Mouse (Mus musculus) heart, adult 2 months (tissue): Measurements from ENCODE around the gene Slc7a6. TPM values are rescaled to one million over a fixed set of nuclear protein-coding genes. Genes with fewer than 3 reads are reported as not detected.
"Not testable (repeated sequence)": the region's sequence is repeated elsewhere in the genome, so short reads cannot be mapped to it uniquely, and the experiment has no call there.

Experiments used
- DNase-seq, 2 experiments: peaks; one replicate each; pipeline ENCODE4 v3.0.0; 2021
- H3K27ac ChIP-seq: fragments of 200-600 bp; 2 replicates; pipeline ENCODE4 v1.8.1; 2022
- H3K27me3 ChIP-seq: fragments of 200-500 bp; 2 replicates; pipeline ENCODE4 v1.6.1; 2012; ENCODE audit warnings: mild to moderate bottlenecking, low read length, inconsistent platforms, mixed read lengths; ENCODE audit not compliant: control insufficient read depth, insufficient read depth
- H3K36me3 ChIP-seq: fragments of 200-500 bp; 2 replicates; pipeline ENCODE4 v1.6.1; 2012; ENCODE audit warnings: low read length, inconsistent platforms; ENCODE audit not compliant: control insufficient read depth, insufficient read depth
- H3K4me1 ChIP-seq: fragments of 200-500 bp; 2 replicates; pipeline ENCODE4 v1.6.1; 2011; ENCODE audit warnings: low read length; ENCODE audit not compliant: control insufficient read depth, insufficient read depth
- H3K4me3 ChIP-seq: fragments of 200-600 bp; 2 replicates; pipeline ENCODE4 v1.8.1; 2022
- H3K79me2 ChIP-seq: fragments of 200-500 bp; replicated peaks from 2 replicates; pipeline ENCODE4 v1.6.1; 2012; ENCODE audit warnings: mild to moderate bottlenecking, inconsistent platforms, low read length, moderate library complexity, mixed read lengths; ENCODE audit not compliant: control insufficient read depth, insufficient read depth
- H3K9ac ChIP-seq: fragments of 200-500 bp; 2 replicates; pipeline ENCODE4 v1.6.1; 2012; ENCODE audit warnings: low read depth, mild to moderate bottlenecking, control low read depth, inconsistent platforms, low read length, mixed read lengths
- CTCF ChIP-seq: fragments of 200-600 bp; IDR thresholded peaks from 2 replicates; pipeline ENCODE4 v1.8.1; 2022; ENCODE audit warnings: antibody characterized with exemption, mild to moderate bottlenecking, moderate library complexity
- EP300 ChIP-seq: fragments of 200-500 bp; IDR thresholded peaks from 2 replicates; pipeline ENCODE4 v1.6.1; 2011; ENCODE audit warnings: low read depth, low read length, control low read depth; ENCODE audit not compliant: insufficient read depth
- POLR2A ChIP-seq: fragments of 200-500 bp; IDR thresholded peaks from 2 replicates; pipeline ENCODE4 v1.6.1; 2011; ENCODE audit warnings: mild to moderate bottlenecking, low read depth, low read length, control low read depth; ENCODE audit not compliant: insufficient read depth
- WGBS: fragments of 180-500 bp; shearing (Covaris S2); methylation state at CpG from one replicate; pipeline ENCODE4 v1.1.7; 2018; 5-methylcytosine and 5-hydroxymethylcytosine counted together
- intact Hi-C: fragments of 180-260 bp; cut with DNase I; formaldehyde crosslinking; loops from one replicate; pipeline ENCODE4 v1.15.1; 2025
- polyA plus RNA-seq: library from polyadenylated mRNA; depleted of rRNA; stranded (reverse); fragments of >200 nt; gene quantifications from 2 replicates; pipeline ENCODE4 v1.2.3, GENCODE M21; 2012
- total RNA-seq, 2 experiments: library from RNA; stranded (reverse); gene quantifications; 2 replicates each; pipeline ENCODE4 v1.2.3; 2021

Gene Slc7a6
- total and polyA plus RNA-seq, 3 experiments, result 10.2 to 14.7 (median 10.8) TPM

- intact Hi-C loops, result no loop called here
- no peak for DNase-seq
- no peak overlapping the region for H3K27ac ChIP-seq
- WGBS, result 88% methylated on average over 5 of the region's 5 CpGs
- no peaks in the 10 kb centered on the region for H3K4me1 ChIP-seq
- no peak overlapping the region for H3K9ac ChIP-seq
- H3K4me3 ChIP-seq, result no peak overlapping the region
- no peaks in the 10 kb centered on the region for H3K36me3 ChIP-seq
- no peaks in the 10 kb centered on the region for H3K27me3 ChIP-seq
- H3K79me2 ChIP-seq, result no peaks in the 10 kb centered on the region
- TF ChIP-seq CTCF, result no peak
- no peak for TF ChIP-seq POLR2A
- TF ChIP-seq EP300, result no peak
Observed at GRCm38 (mm10) chr8:106194062-106194461, 25.4 kb downstream of the Slc7a6 start.

GRCm38 (mm10) chr8:106198741-106199140 is 30.1 kb downstream of the Slc7a6 start:
- no peaks in the 10 kb centered on the region; the same call in none of the 2 replicates for H3K36me3 ChIP-seq
- no peak overlapping the region for H3K27ac ChIP-seq
- WGBS, result 0% methylated on average over 1 of the region's 1 CpGs
- no peak overlapping the region for H3K4me3 ChIP-seq
- no peak overlapping the region for H3K9ac ChIP-seq
- TF ChIP-seq EP300 (no peak), CTCF (peak; percentile 82)
- peak in 1 of 2 experiments; percentile 28 for DNase-seq
- H3K79me2 ChIP-seq, result no peaks in the 10 kb centered on the region
- no peaks in the 10 kb centered on the region for H3K4me1 ChIP-seq
- H3K27me3 ChIP-seq, result no peaks in the 10 kb centered on the region
- intact Hi-C loops, result loop anchor here (1.0 to 2.0 kb wide), 2 partner anchors 34 to 58 kb away; no protein-coding TSS in a partner anchor

GRCm38 (mm10) chr8:106199596-106199995 is 30.9 kb downstream of the Slc7a6 start:
- DNase-seq, H3K79me2 ChIP-seq, H3K27ac ChIP-seq, H3K36me3 ChIP-seq, H3K4me1 ChIP-seq, H3K4me3 ChIP-seq, H3K27me3 ChIP-seq, H3K9ac ChIP-seq: not testable (repeated sequence)
- WGBS, result 81% methylated on average over 3 of the region's 3 CpGs
- intact Hi-C loops, result loop anchor here (2.0 kb wide), 1 partner anchor 35 kb away; no protein-coding TSS in a partner anchor

GRCm38 (mm10) chr8:106210035-106210731 is 41.5 kb downstream of the Slc7a6 start:
- peak overlapping the region; percentile 86 for H3K27ac ChIP-seq
- H3K79me2 ChIP-seq, result no peaks in the 10 kb centered on the region
- peak overlapping the region; percentile 92 for H3K9ac ChIP-seq
- peak overlapping the region; percentile 64 for H3K4me3 ChIP-seq
- DNase-seq, result no peak
- peaks cover 5% of the 10 kb centered on the region for H3K36me3 ChIP-seq
- no peaks in the 10 kb centered on the region for H3K27me3 ChIP-seq
- under 1% methylated on average over 35 of the region's 35 CpGs for WGBS
- intact Hi-C loops, result loop anchor here (2.0 to 5.0 kb wide), 3 partner anchors 41 to 192 kb away; partner anchors contain the start of genes Pla2g15 and Slc7a6
- no peaks in the 10 kb centered on the region for H3K4me1 ChIP-seq
- no peak for TF ChIP-seq POLR2A
- TF ChIP-seq CTCF, result no peak
- TF ChIP-seq EP300, result no peak

GRCm38 (mm10) chr8:106210821-106211345 is 42.2 kb downstream of the Slc7a6 start, which contains the start of the genes Slc7a6os and Prmt7:
Gene Slc7a6os, minus strand, starts transcription at chr8:106210935.
Gene Prmt7, plus strand, starts transcription at chr8:106210936.
- no peaks in the 10 kb centered on the region for H3K27me3 ChIP-seq
- no peaks in the 10 kb centered on the region for H3K4me1 ChIP-seq
- peak within 1 kb of the TSS; percentile 64 for H3K4me3 ChIP-seq
- H3K36me3 ChIP-seq, result peaks cover 5% of the 10 kb centered on the region
- under 1% methylated on average over 52 of the region's 52 CpGs for WGBS
- H3K27ac ChIP-seq, result peak within 1 kb of the TSS; percentile 86
- TF ChIP-seq EP300 (peak; percentile 68; the same call in 1 of the 2 replicates), POLR2A (peak; percentile 91), CTCF (peak; percentile 31)
- H3K79me2 ChIP-seq, result no peaks in the 10 kb centered on the region
- DNase-seq, result peak; percentile 96 to 97
- intact Hi-C loops, result loop anchor here (2.0 to 5.0 kb wide), 3 partner anchors 42 to 191 kb away; partner anchors contain the start of genes Pla2g15 and Slc7a6
- H3K9ac ChIP-seq, result peak within 1 kb of the TSS; percentile 92

GRCm38 (mm10) chr8:106211421-106211820 is 42.8 kb downstream of the Slc7a6 start:
- no peak for TF ChIP-seq POLR2A
- TF ChIP-seq CTCF, result no peak
- no peak for TF ChIP-seq EP300
- no peak for DNase-seq
- H3K9ac ChIP-seq, result peak overlapping the region; percentile 76
- 5% methylated on average over 13 of the region's 13 CpGs for WGBS
- no peaks in the 10 kb centered on the region for H3K79me2 ChIP-seq
- no peaks in the 10 kb centered on the region for H3K4me1 ChIP-seq
- peak overlapping the region; percentile 86 for H3K27ac ChIP-seq
- no peaks in the 10 kb centered on the region for H3K27me3 ChIP-seq
- intact Hi-C loops, result loop anchor here (2.0 to 5.0 kb wide), 3 partner anchors 43 to 191 kb away; partner anchors contain the start of genes Pla2g15 and Slc7a6
- peaks cover 5% of the 10 kb centered on the region for H3K36me3 ChIP-seq
- H3K4me3 ChIP-seq, result peak overlapping the region; percentile 64
